Mouse (Mus musculus): ENCODE data around the gene Exoc2.

DNA sequence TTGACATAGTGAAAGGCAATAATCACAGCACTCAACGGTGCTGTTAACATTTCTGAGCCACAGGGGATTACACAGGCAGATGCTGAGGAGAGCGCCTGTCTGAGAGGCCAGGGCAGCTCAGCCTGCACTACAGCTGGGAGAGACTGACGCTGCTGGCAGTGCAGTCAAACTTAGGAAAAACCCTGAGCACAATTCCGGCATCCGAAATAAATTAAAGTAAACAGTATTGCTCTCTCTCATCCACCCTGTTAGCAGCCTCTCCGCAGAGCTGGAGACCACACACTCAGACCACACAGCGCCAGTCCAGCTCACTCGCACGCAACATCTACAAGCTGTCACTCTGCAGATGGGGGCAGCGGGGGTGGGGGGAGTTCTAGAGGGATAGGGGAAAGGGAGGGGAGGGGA, 7.4 kb downstream of the Exoc2 start:
- TF ChIP-seq CTCF (IDR thresholded peaks at IDR 0.05; ENCODE audit: low read depth) (no peak), EP300 (optimal IDR thresholded peaks at IDR 0.05) (no peak)
